Mouse (Mus musculus) liver, embryonic 15.5 days (tissue): Measurements from ENCODE around the gene Adgrl2. TPM values are rescaled to one million over a fixed set of nuclear protein-coding genes. Genes with fewer than 3 reads are reported as not detected.

Experiments
- ATAC-seq: fragments of 200-750 bp; cut with Nextera tagmentation; 2 replicates; pipeline ENCODE4 v1.8.0; 2017; ENCODE audit warnings: moderate number of reproducible peaks, mild to moderate bottlenecking, moderate library complexity; ENCODE audit not compliant: insufficient read depth
- H3K27ac ChIP-seq: fragments of 300-500 bp; sonication (generic); replicated peaks from 2 replicates; pipeline ENCODE4 v1.5.1; 2015; ENCODE audit warnings: mild to moderate bottlenecking, inconsistent platforms
- H3K27me3 ChIP-seq: fragments of 300-500 bp; sonication (generic); 2 replicates; pipeline ENCODE4 v1.6.1; 2015; ENCODE audit warnings: mild to moderate bottlenecking, inconsistent platforms
- H3K36me3 ChIP-seq: fragments of 300-500 bp; sonication (generic); replicated peaks from 2 replicates; pipeline ENCODE4 v1.6.1; 2015; ENCODE audit warnings: moderate library complexity, mild to moderate bottlenecking, inconsistent platforms
- H3K4me1 ChIP-seq: fragments of 300-500 bp; sonication (generic); replicated peaks from 2 replicates; pipeline ENCODE4 v1.6.1; 2015; ENCODE audit warnings: inconsistent platforms
- H3K4me2 ChIP-seq: fragments of 300-500 bp; sonication (generic); 2 replicates; pipeline ENCODE4 v1.6.1; 2015; ENCODE audit warnings: moderate library complexity, mild to moderate bottlenecking, inconsistent platforms
- H3K4me3 ChIP-seq: fragments of 300-500 bp; sonication (generic); replicated peaks from 2 replicates; pipeline ENCODE4 v1.5.1; 2015; ENCODE audit warnings: mild to moderate bottlenecking, inconsistent platforms
- H3K9ac ChIP-seq: fragments of 300-500 bp; sonication (generic); 2 replicates; pipeline ENCODE4 v1.6.1; 2015; ENCODE audit warnings: moderate library complexity, mild to moderate bottlenecking, inconsistent platforms
- H3K9me3 ChIP-seq: fragments of 300-500 bp; sonication (generic); replicated peaks from 2 replicates; pipeline ENCODE4 v1.6.1; 2016; ENCODE audit warnings: inconsistent platforms
- WGBS: fragments of 180-500 bp; shearing (Covaris S2); methylation state at CpG from one replicate; pipeline ENCODE4 v1.1.7; 2015; ENCODE audit warnings: mixed read lengths; ENCODE audit not compliant: insufficient replicate concordance; 5-methylcytosine and 5-hydroxymethylcytosine counted together
- polyA plus RNA-seq: library from polyadenylated mRNA; unstranded; fragments of >200 nt; fragmentation: Nextera tagmentation; extraction: Ambion mirVana; gene quantifications from 2 replicates; pipeline ENCODE4 v1.2.1, GENCODE M21; 2015

Gene Adgrl2
- polyA plus RNA-seq, 1 experiment from 2014 or later = 4.4 TPM

DNA sequence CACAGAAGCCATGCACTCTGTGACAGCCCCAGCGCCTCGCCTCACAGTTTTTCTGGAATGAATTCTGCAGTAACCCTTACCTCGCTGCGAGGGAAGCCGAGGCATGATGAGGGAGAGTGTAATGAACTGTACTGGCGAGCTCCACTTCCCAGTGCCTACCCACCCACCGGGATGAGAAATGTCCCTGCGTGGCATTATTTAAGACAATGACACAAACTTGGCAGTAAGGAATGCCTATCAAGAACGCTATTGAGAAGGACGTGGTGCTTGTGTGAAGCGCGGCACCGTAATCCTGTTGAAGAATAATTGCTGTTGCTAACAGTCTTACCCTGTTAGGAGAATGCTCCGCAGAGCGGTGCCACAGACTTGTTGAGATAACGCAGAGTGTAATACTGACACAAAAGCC lies 13.2 kb downstream of the Adgrl2 start:
- H3K36me3 ChIP-seq = no peaks in the 10 kb centered on the region
- H3K4me3 ChIP-seq = no peak overlapping the region
- H3K9me3 ChIP-seq = no peaks in the 10 kb centered on the region
- no peaks in the 10 kb centered on the region for H3K27me3 ChIP-seq
- H3K4me2 ChIP-seq = no peak overlapping the region
- no peaks in the 10 kb centered on the region for H3K4me1 ChIP-seq
- no peak for ATAC-seq
- 69% methylated on average over 16 of the region's 16 CpGs for WGBS
- H3K27ac ChIP-seq = no peak overlapping the region
- no peak overlapping the region for H3K9ac ChIP-seq

DNA sequence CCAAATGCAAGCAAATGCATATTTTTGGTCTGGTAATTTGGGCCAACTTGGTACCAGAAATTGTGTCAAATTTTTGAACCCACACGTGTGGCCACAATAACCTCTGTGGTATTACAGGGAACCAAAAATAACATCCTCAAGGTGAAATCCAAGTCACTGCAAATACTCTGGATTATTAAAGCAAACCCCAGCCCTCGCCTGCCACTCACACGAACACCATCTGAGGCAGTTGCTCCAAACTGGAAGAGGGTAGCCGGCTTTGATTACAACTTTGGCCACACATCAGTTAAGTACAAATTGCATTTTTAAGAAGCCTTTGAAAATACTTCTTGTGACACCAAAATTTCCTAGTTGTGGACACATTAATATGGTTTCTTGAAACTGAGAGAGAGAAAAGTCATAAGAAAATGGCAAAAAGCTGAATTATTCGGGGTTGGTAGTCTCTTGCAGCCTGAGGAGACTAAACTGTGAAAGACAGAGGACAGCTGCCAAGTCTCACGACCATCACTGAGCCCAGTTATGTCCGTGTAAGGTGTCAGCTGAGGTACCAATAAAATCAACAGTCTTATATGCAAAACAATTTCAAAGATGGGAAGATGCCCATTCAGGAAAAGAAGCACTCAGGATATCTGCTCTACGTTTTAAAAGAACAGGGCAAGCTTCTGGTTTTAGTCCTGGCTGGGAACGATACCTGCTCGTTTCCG lies 18.3 kb downstream of the Adgrl2 start:
- Histone ChIP-seq H3K4me2 (no peak overlapping the region), H3K4me1 (no peaks in the 10 kb centered on the region), H3K36me3 (no peaks in the 10 kb centered on the region), H3K27me3 (no peaks in the 10 kb centered on the region), H3K27ac (no peak overlapping the region), H3K9me3 (no peaks in the 10 kb centered on the region), H3K9ac (no peak overlapping the region), H3K4me3 (no peak overlapping the region)
- 63% methylated on average over 11 of the region's 11 CpGs for WGBS
- ATAC-seq = no peak

DNA sequence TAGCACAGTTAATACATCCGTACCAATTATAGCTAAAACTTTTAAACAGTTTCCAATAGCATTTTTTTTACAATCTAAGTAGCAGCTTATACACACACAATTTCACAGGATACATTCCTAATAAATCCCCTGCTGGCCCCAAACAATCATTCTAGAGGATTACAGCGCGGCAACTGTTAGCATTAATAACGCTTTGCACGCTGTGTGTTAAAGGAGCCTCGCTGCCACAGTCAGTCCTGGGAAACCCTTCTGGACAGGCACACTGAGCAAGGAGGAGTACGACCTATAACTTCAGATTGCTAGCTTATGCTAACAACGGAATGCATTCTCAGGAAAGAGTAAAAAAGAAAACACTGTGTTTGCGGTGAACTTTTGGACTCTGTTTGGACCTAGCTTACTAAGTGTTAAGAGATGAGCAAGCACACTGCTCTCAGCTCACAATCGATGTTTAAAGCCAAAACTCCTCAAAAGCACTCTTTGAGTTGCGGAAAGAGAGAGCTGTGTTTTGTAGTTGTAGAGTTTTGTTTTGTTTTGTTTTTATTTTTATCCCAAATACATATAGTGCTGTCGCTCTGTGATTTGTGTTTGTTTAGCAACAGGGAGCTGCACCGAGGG lies 25.3 kb downstream of the Adgrl2 start:
- Histone ChIP-seq H3K4me2 (no peak overlapping the region), H3K36me3 (no peaks in the 10 kb centered on the region), H3K27ac (no peak overlapping the region), H3K27me3 (no peaks in the 10 kb centered on the region), H3K9me3 (no peaks in the 10 kb centered on the region), H3K4me3 (no peak overlapping the region), H3K4me1 (0 out of 2 replicates have a peak, but pooled peaks cover 3% of the 10 kb centered on the region), H3K9ac (no peak overlapping the region)
- WGBS = 73% methylated on average over 13 of the region's 13 CpGs
- ATAC-seq = no peak

DNA sequence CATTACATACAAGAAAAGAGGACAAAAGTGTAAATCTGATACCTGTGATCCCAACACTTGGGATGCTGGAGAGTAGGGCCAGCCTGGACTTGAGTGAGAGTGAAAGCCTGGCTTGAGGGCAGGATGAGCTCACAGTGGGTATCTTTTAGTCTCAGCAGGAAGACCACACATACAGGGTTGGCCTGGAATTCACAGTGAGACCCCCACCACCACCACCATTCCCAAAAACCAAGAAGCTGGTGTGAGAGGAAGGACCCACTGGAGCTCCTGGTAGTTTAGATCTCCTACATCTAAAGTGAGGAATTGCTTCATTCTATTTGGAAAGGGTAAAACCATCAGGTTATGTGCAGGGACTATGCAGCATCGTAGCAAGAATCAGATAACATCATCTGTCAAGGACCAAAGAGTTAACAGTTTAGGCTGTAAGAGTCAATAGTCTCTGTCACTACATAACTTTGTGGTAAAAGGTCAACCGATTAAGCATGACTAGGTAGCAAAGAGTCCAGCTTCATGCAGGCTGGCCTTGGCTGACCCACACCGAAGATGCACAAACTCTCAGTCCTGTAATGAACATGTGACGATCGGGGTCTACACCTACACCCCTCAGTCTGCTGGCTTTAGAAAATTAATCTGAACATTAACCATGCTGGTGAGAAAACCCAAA lies 26.8 kb downstream of the Adgrl2 start:
- Histone ChIP-seq H3K4me3 (no peak overlapping the region), H3K9me3 (no peaks in the 10 kb centered on the region), H3K4me1 (0 out of 2 replicates have a peak, but pooled peaks cover 3% of the 10 kb centered on the region), H3K9ac (no peak overlapping the region), H3K4me2 (no peak overlapping the region), H3K27me3 (no peaks in the 10 kb centered on the region), H3K36me3 (no peaks in the 10 kb centered on the region), H3K27ac (no peak overlapping the region)
- WGBS = 67% methylated on average over 5 of the region's 5 CpGs
- no peak for ATAC-seq

DNA sequence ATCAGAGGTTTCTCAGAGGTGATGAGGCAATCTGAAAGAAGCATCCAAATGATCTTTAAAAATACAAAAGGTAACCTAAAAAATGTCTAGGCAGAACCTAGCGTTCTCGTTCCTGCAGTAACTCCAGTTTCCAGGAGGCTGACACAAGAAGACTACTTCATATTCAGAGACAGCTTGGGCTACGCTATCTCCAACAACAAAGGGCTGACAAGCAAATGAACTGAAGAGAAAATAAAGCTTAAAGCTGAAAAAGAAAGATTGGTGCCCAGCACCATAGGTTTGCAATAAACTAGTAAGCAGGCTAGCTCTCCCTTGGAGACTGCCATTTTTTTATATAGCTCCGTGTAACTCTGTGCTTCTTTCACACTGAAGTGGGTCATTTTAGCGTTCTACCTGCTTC lies 28.7 kb downstream of the Adgrl2 start:
- no peaks in the 10 kb centered on the region for H3K36me3 ChIP-seq
- no peak overlapping the region for H3K9ac ChIP-seq
- H3K4me3 ChIP-seq = no peak overlapping the region
- H3K9me3 ChIP-seq = no peaks in the 10 kb centered on the region
- 72% methylated on average over 5 of the region's 5 CpGs for WGBS
- no peaks in the 10 kb centered on the region for H3K27me3 ChIP-seq
- no peak overlapping the region for H3K27ac ChIP-seq
- H3K4me1 ChIP-seq = 0 out of 2 replicates have a peak, but pooled peaks cover 3% of the 10 kb centered on the region
- no peak overlapping the region for H3K4me2 ChIP-seq
- ATAC-seq = no peak

DNA sequence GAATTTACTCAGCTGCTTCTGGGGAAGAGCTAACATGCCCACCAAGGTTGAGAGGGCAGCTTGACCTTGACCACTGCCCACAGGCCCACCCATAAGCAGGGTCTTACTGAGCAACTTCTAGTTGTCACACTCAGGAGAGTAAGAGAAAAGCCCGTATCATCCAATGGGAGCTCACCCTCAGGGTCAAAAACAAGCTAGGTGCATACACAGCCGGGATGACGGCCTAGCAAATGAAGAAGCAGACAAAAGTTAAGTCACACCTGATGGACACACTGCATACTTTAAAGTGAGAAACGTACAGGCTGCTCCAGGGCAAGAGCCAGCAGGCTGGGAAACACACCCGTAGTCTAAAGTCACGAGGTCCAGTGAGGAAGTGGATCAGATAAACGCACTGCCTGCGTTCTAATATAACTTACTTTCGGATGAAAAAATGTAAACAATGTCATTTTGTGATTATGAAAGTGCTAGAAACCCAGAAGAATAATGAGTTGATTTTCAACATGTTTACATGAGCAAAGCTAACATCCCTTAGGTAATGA lies 29.5 kb downstream of the Adgrl2 start:
- Histone ChIP-seq H3K9ac (no peak overlapping the region), H3K27me3 (no peaks in the 10 kb centered on the region), H3K4me1 (0 out of 2 replicates have a peak, but pooled peaks cover 3% of the 10 kb centered on the region), H3K4me3 (no peak overlapping the region), H3K36me3 (no peaks in the 10 kb centered on the region), H3K9me3 (no peaks in the 10 kb centered on the region), H3K4me2 (no peak overlapping the region), H3K27ac (no peak overlapping the region)
- WGBS = 50% methylated on average over 9 of the region's 9 CpGs
- ATAC-seq = no peak

DNA sequence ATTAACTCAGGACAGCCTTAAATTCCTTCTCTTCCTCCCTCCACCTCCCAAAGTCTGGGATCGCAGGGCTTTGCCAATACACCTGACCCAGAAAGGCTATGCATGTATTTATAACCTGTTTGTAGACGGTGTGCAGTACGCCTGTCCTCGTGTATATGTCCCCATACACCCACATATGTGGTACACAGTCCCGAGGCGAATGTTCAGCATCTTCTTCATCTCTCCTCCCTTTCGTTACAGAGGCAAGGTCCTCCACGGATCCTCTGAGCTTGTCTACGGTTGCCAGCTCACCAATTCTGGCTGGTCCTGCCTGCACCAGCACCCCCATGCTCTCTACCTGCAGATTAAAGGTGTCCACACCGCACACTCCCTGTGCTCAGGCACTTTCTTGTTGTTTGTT lies 30.1 kb downstream of the Adgrl2 start:
- H3K4me2 ChIP-seq = no peak overlapping the region
- no peak overlapping the region for H3K27ac ChIP-seq
- no peaks in the 10 kb centered on the region for H3K36me3 ChIP-seq
- H3K9ac ChIP-seq = no peak overlapping the region
- 0 out of 2 replicates have a peak, but pooled peaks cover under 1% of the 10 kb centered on the region for H3K4me1 ChIP-seq
- WGBS = 67% methylated on average over 10 of the region's 10 CpGs
- H3K4me3 ChIP-seq = no peak overlapping the region
- no peaks in the 10 kb centered on the region for H3K9me3 ChIP-seq
- no peak for ATAC-seq
- H3K27me3 ChIP-seq = no peaks in the 10 kb centered on the region

DNA sequence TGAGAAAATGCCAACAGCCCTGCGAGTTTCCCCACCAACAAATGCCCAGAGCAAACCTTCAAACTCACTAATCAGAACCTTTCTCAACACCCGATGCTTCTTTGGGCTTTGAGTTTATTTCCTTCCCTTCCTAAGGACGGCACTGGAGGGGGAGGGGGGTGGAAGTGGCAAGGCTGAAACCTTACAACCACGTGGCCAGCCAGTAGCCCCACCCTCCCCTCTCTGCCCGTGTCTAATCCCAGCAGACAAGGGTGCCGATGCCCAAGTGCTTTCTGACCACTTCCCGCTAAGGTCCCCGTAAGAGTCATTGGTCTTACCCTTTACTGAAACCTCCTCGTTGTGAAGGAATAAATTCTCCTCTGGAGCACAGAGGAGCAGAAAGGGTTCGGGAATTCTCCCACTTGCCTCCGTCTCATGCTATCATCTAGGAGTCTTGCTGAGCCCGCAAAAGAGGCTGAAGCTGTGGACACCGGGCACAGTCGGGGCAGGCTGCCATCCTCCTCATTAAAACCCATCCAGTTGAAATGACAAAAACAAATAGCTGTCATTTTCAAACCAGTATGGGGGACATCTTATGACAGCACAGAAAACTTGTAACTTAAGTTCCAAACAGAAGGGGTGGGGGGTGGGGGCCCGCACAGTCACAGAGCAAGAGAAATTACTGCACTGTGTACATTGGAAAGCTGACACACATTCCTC lies 30.9 kb downstream of the Adgrl2 start:
- Histone ChIP-seq H3K27me3 (no peaks in the 10 kb centered on the region), H3K27ac (no peak overlapping the region), H3K4me1 (no peaks in the 10 kb centered on the region), H3K4me3 (no peak overlapping the region; the same call in 1 of the 2 replicates), H3K4me2 (peak overlapping the region; percentile 50), H3K9ac (no peak overlapping the region), H3K9me3 (no peaks in the 10 kb centered on the region), H3K36me3 (no peaks in the 10 kb centered on the region)
- ATAC-seq = peak; percentile 52; the same call in 1 of the 2 replicates
- WGBS = 13% methylated on average over 15 of the region's 15 CpGs

DNA sequence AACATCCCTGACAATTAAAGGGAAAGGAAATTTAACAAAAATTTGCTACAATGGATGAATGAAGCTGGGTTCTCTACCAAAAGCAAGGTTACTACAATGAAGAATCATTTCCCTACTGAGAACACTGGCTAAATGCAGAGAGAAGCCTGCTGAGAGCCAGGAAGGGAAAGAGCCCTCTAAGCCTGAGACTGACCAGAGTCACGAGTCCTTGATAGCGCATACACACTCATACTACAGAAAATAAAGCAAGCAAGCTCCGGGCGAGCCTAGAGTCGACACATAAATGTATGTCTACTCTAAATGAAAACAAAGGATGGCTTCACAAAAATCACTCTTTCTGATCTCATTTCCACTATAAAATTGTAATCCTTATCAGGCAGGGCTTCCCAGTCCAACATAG lies 31.6 kb downstream of the Adgrl2 start:
- ATAC-seq = no peak
- 59% methylated on average over 5 of the region's 5 CpGs for WGBS
- Histone ChIP-seq H3K9ac (no peak overlapping the region), H3K4me2 (no peak overlapping the region), H3K4me3 (no peak overlapping the region), H3K27me3 (no peaks in the 10 kb centered on the region), H3K9me3 (no peaks in the 10 kb centered on the region), H3K36me3 (no peaks in the 10 kb centered on the region), H3K4me1 (no peaks in the 10 kb centered on the region), H3K27ac (no peak overlapping the region)

DNA sequence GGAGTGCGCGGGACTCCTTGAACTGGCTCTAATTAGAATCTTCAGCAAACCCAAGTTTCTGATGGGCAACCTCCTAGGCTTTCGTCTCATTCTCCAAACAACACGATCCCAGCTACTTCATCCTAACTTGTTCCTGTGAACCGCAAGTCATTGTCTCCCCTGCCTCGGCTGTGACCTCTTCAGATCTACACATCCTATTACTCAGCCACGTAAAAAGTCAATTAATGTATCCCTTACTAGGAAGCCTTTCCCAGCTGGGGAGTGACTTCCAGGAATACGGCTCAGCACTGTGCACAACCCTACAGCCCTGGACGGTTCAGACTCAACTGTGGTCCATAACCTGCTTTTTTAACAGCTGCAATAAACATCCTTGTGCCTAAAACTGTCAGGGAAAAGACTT lies 32.2 kb downstream of the Adgrl2 start:
- no peaks in the 10 kb centered on the region for H3K36me3 ChIP-seq
- no peaks in the 10 kb centered on the region for H3K9me3 ChIP-seq
- H3K9ac ChIP-seq = no peak overlapping the region
- no peaks in the 10 kb centered on the region for H3K4me1 ChIP-seq
- no peak overlapping the region for H3K27ac ChIP-seq
- no peak overlapping the region for H3K4me3 ChIP-seq
- no peak overlapping the region for H3K4me2 ChIP-seq
- ATAC-seq = no peak
- no peaks in the 10 kb centered on the region for H3K27me3 ChIP-seq
- WGBS = 50% methylated on average over 9 of the region's 9 CpGs

DNA sequence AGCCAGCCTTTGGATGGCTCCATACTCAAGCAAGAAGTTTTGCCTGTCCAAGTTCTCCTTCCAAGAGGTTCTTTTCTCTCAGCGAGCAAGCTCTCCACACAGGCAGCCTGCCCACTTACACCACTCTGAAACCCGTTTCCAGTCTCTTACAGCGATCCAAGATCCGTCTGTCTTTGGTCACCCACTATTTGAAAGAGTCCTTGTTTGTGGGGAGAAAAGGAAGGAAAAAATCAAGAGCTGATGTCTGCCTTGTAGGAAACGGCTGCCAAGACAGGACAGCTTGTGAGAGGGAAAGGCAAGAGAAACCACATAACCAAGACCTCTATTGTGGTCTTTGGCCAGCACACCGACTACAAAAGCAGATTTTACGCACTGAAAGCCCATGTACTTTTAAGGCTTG lies 33.5 kb downstream of the Adgrl2 start:
- Histone ChIP-seq H3K36me3 (no peaks in the 10 kb centered on the region), H3K4me1 (no peaks in the 10 kb centered on the region), H3K27me3 (no peaks in the 10 kb centered on the region), H3K9ac (no peak overlapping the region), H3K27ac (no peak overlapping the region), H3K4me3 (no peak overlapping the region), H3K9me3 (no peaks in the 10 kb centered on the region), H3K4me2 (no peak overlapping the region)
- 12% methylated on average over 7 of the region's 7 CpGs for WGBS
- no peak for ATAC-seq
